17 mouse cellular contexts compared by ENCODE assay signal in the genomic region with DNA sequence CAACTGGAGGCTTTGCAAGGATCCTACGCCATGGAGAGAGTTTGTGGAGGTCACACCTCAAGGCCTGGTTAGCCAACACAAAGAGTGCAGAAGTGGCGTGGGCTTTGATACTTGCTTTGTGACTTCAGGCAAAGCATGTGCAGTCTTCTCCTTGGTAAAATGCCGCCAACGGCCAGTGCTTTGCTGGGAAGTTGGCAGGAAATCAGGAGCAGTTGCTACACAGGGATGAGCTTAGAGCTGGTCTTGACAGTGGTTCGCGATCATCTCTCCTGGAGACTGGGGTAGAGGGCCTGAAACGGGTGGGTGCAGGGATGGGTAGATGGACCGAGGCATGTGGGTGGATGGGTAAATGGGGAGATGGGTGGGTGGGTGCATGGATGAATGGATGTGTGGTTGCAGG. TPM values are rescaled to one million over a fixed set of nuclear protein-coding genes. Genes with fewer than 3 reads are reported as not detected.
DNase-seq lines count a peak whose midpoint lies in the region; ATAC-seq lines count a peak whose summit lies in the region.
"Had no signal": no experiment of that assay in that cellular context is flagged by ENCODE, and none has a peak within 500 bp of the region (broad histone marks: within the 10 kb centered on the region; RNA-seq: fewer than 3 reads in every experiment).

No protein-coding gene starts in this region.

- DNase-seq in cerebellum, adult 11-12 months = peak; percentile 51
- no peak for DNase-seq in cerebellum, postnatal 36 days
- peak; percentile 20 to 70 for DNase-seq in frontal cortex, postnatal 36 days (ENCODE audit: low spot score in 2 of 2)
- peak; percentile 44 to 53 for DNase-seq in cerebellum, postnatal 25 days
- DNase-seq in right cerebral cortex, postnatal 14 days = peak; percentile 34
- no peak for DNase-seq in gastrocnemius, postnatal 25 days
- no peak for DNase-seq in spleen, adult 12 weeks (ENCODE audit: low spot score)
- DNase-seq: adrenal gland, adult 8-10 months; embryo, embryonic 11 days; gastrocnemius, adult 2 months; heart, adult 2 months; kidney, adult 18-20 months; thymus, adult 18-20 months had no signal

- ATAC-seq in frontal cortex, adult (ENCODE audit: low TSS enrichment) = no peak; the same call in 1 of the 2 replicates
- ATAC-seq: forebrain, embryonic 14.5 days; inflammation-experienced regulatory T-cells, adult 6 months; midbrain, embryonic 16.5 days had no signal

RNA-seq across cellular contexts. Expression of a gene that starts 15.3 kb away (rescaled TPM):
- 1 to 10 TPM; 1.6 to 2.4 TPM for total RNA-seq in gastrocnemius, postnatal 25 days (2021)

RNA-seq across cellular contexts. Expression of a gene that starts 43.6 kb away (rescaled TPM):
- 10 to 100 TPM; 16.9 to 21.0 TPM for total RNA-seq in gastrocnemius, postnatal 25 days (2021)

Comparison
In these comparisons a context has a peak if more than half of its experiments do, and no peak if none do; other contexts are left out.
1. DNase-seq: peak in cerebellum, adult 11-12 months (single experiment), frontal cortex, postnatal 36 days (2 of 2), cerebellum, postnatal 25 days (2 of 2) and right cerebral cortex, postnatal 14 days (single experiment); none in cerebellum, postnatal 36 days (0 of 2), gastrocnemius, postnatal 25 days (single experiment) and spleen, adult 12 weeks (single experiment).